Mouse (Mus musculus) small intestine, adult 2 months (tissue): Measurements from ENCODE around the gene Map1b.

ENCODE experiments used
- CTCF ChIP-seq: fragments of 200-500 bp; IDR thresholded peaks from 2 replicates; pipeline ENCODE4 v1.5.1; 2012; ENCODE audit warnings: low read depth, mild to moderate bottlenecking, control low read depth, inconsistent platforms, low read length, moderate library complexity, mixed read lengths; ENCODE audit not compliant: insufficient replicate concordance, insufficient read length; ENCODE audit errors: extremely low read depth
- POLR2A ChIP-seq: fragments of 200-500 bp; IDR thresholded peaks from 2 replicates; pipeline ENCODE4 v1.6.1; 2012; ENCODE audit warnings: low read depth, mild to moderate bottlenecking, control low read depth, inconsistent platforms, low read length, moderate library complexity

GRCm38 (mm10) chr13:99513990-99514389 is 2.4 kb downstream of the Map1b start:
- TF ChIP-seq POLR2A: no peak
- TF ChIP-seq CTCF: no peak
